Mouse (Mus musculus): Measurements from ENCODE around the gene Pcp4l1. TPM values are rescaled to one million over a fixed set of nuclear protein-coding genes. Genes with fewer than 3 reads are reported as not detected.

Pcp4l1 gene
- polyA plus RNA-seq, 1 experiment from 2014 or later: 5.1 TPM

GRCm38 (mm10) chr1:171204249-171204644, 8.2 kb upstream of the Pcp4l1 start:
- Histone ChIP-seq H3K4me1 (ENCODE audit: insufficient read depth, low read length) (no peaks in the 10 kb centered on the region), H3K9me3 (ENCODE audit: low read length) (no peaks in the 10 kb centered on the region), H3K27me3 (ENCODE audit: insufficient read depth, low read length) (no peaks in the 10 kb centered on the region), H3K36me3 (ENCODE audit: insufficient read depth, low read length) (no peaks in the 10 kb centered on the region), H3K27ac (ENCODE audit: low read length) (no peak overlapping the region), H3K4me3 (ENCODE audit: low read length) (no peak overlapping the region), H3K4me2 (replicated peaks; ENCODE audit: low read depth, low read length) (no peak overlapping the region), H3K9ac (replicated peaks; ENCODE audit: low read length) (no peak overlapping the region)
- WGBS: 55% methylated on average over 7 of the region's 7 CpGs
- no peak for ATAC-seq (ENCODE audit: low FRiP score, low TSS enrichment)

- Histone ChIP-seq H3K27me3 (ENCODE audit: insufficient read depth, low read length) (no peaks in the 10 kb centered on the region), H3K4me2 (replicated peaks; ENCODE audit: low read depth, low read length) (no peak overlapping the region), H3K27ac (ENCODE audit: low read length) (no peak overlapping the region), H3K9ac (replicated peaks; ENCODE audit: low read length) (no peak overlapping the region), H3K36me3 (ENCODE audit: insufficient read depth, low read length) (no peaks in the 10 kb centered on the region), H3K4me1 (ENCODE audit: insufficient read depth, low read length) (no peaks in the 10 kb centered on the region), H3K9me3 (ENCODE audit: low read length) (no peaks in the 10 kb centered on the region), H3K4me3 (ENCODE audit: low read length) (no peak overlapping the region)
- ATAC-seq (ENCODE audit: low FRiP score, low TSS enrichment): no peak
- WGBS: 58% methylated on average over 11 of the region's 11 CpGs
These were observed 7.6 kb upstream of the Pcp4l1 start for GRCm38 (mm10) chr1:171203471-171204248.

GRCm38 (mm10) chr1:171200769-171201168, 4.7 kb upstream of the Pcp4l1 start:
- H3K4me1 ChIP-seq (ENCODE audit: insufficient read depth, low read length): peaks cover 6% of the 10 kb centered on the region
- H3K27me3 ChIP-seq (ENCODE audit: insufficient read depth, low read length): peaks cover 16% of the 10 kb centered on the region
- H3K4me3 ChIP-seq (ENCODE audit: low read length): no peak overlapping the region
- no peaks in the 10 kb centered on the region for H3K9me3 ChIP-seq (ENCODE audit: low read length)
- no peak for ATAC-seq (ENCODE audit: low FRiP score, low TSS enrichment)
- no peak overlapping the region for H3K27ac ChIP-seq (ENCODE audit: low read length)
- H3K9ac ChIP-seq (replicated peaks; ENCODE audit: low read length): no peak overlapping the region
- no peak overlapping the region for H3K4me2 ChIP-seq (replicated peaks; ENCODE audit: low read depth, low read length)
- no peaks in the 10 kb centered on the region for H3K36me3 ChIP-seq (ENCODE audit: insufficient read depth, low read length)
- 95% methylated on average over 1 of the region's 1 CpGs for WGBS

- H3K9me3 ChIP-seq (ENCODE audit: low read length): no peaks in the 10 kb centered on the region
These were observed 3.5 kb upstream of the Pcp4l1 start for GRCm38 (mm10) chr1:171199532-171199931.

GRCm38 (mm10) chr1:171195046-171195822, 834 bp downstream of the Pcp4l1 start:
- Histone ChIP-seq H3K27ac (ENCODE audit: low read length) (no peak overlapping the region), H3K27me3 (ENCODE audit: insufficient read depth, low read length) (peaks cover 41% of the 10 kb centered on the region), H3K36me3 (ENCODE audit: insufficient read depth, low read length) (no peaks in the 10 kb centered on the region), H3K9ac (replicated peaks; ENCODE audit: low read length) (no peak overlapping the region), H3K4me2 (replicated peaks; ENCODE audit: low read depth, low read length) (peak overlapping the region; percentile 80), H3K4me3 (ENCODE audit: low read length) (peak overlapping the region; percentile 49), H3K4me1 (ENCODE audit: insufficient read depth, low read length) (peaks cover 23% of the 10 kb centered on the region), H3K9me3 (ENCODE audit: low read length) (no peaks in the 10 kb centered on the region)
- whole genome bisulfite sequencing: 7% methylated on average over 20 of the region's 20 CpGs
- ATAC-seq (ENCODE audit: low FRiP score, low TSS enrichment): no peak; the same call in 1 of the 2 replicates

More at GRCm38 (mm10) chr1:171199532-171199931, 3.5 kb upstream of the Pcp4l1 start:
- Histone ChIP-seq H3K9ac (replicated peaks; ENCODE audit: low read length) (no peak overlapping the region), H3K27me3 (ENCODE audit: insufficient read depth, low read length) (peaks cover 28% of the 10 kb centered on the region), H3K4me2 (replicated peaks; ENCODE audit: low read depth, low read length) (no peak overlapping the region), H3K4me1 (ENCODE audit: insufficient read depth, low read length) (peaks cover 13% of the 10 kb centered on the region), H3K4me3 (ENCODE audit: low read length) (no peak overlapping the region), H3K36me3 (ENCODE audit: insufficient read depth, low read length) (no peaks in the 10 kb centered on the region), H3K27ac (ENCODE audit: low read length) (no peak overlapping the region)
- no peak for ATAC-seq (ENCODE audit: low FRiP score, low TSS enrichment)
- 53% methylated on average over 1 of the region's 1 CpGs for WGBS

GRCm38 (mm10) chr1:171193911-171194830, 1.9 kb downstream of the Pcp4l1 start:
- Histone ChIP-seq H3K4me1 (ENCODE audit: insufficient read depth, low read length) (peaks cover 29% of the 10 kb centered on the region), H3K9me3 (ENCODE audit: low read length) (no peaks in the 10 kb centered on the region), H3K4me2 (replicated peaks; ENCODE audit: low read depth, low read length) (no peak overlapping the region), H3K36me3 (ENCODE audit: insufficient read depth, low read length) (no peaks in the 10 kb centered on the region), H3K27ac (ENCODE audit: low read length) (no peak overlapping the region), H3K9ac (replicated peaks; ENCODE audit: low read length) (no peak overlapping the region), H3K27me3 (ENCODE audit: insufficient read depth, low read length) (peaks cover 41% of the 10 kb centered on the region), H3K4me3 (ENCODE audit: low read length) (no peak overlapping the region)
- no peak for ATAC-seq (ENCODE audit: low FRiP score, low TSS enrichment)
- 31% methylated on average over 11 of the region's 11 CpGs for WGBS

- Histone ChIP-seq H3K4me1 (ENCODE audit: insufficient read depth, low read length) (peaks cover 33% of the 10 kb centered on the region), H3K27me3 (ENCODE audit: insufficient read depth, low read length) (peaks cover 41% of the 10 kb centered on the region), H3K36me3 (ENCODE audit: insufficient read depth, low read length) (no peaks in the 10 kb centered on the region), H3K9me3 (ENCODE audit: low read length) (no peaks in the 10 kb centered on the region), H3K9ac (replicated peaks; ENCODE audit: low read length) (0 out of 2 replicates have a peak overlapping the region, but pooled peaks have one; percentile 24), H3K4me2 (replicated peaks; ENCODE audit: low read depth, low read length) (peak overlapping the region; percentile 51), H3K4me3 (ENCODE audit: low read length) (peak overlapping the region; percentile 29), H3K27ac (ENCODE audit: low read length) (no peak overlapping the region)
- 4% methylated on average over 18 of the region's 18 CpGs for WGBS
- ATAC-seq (ENCODE audit: low FRiP score, low TSS enrichment): no peak
These were observed 2.8 kb downstream of the Pcp4l1 start for GRCm38 (mm10) chr1:171193093-171193840.

- Histone ChIP-seq H3K27me3 (ENCODE audit: insufficient read depth, low read length) (peaks cover 38% of the 10 kb centered on the region), H3K36me3 (ENCODE audit: insufficient read depth, low read length) (no peaks in the 10 kb centered on the region), H3K4me3 (ENCODE audit: low read length) (no peak overlapping the region), H3K4me1 (ENCODE audit: insufficient read depth, low read length) (peaks cover 33% of the 10 kb centered on the region), H3K9me3 (ENCODE audit: low read length) (no peaks in the 10 kb centered on the region), H3K4me2 (replicated peaks; ENCODE audit: low read depth, low read length) (no peak overlapping the region), H3K27ac (ENCODE audit: low read length) (no peak overlapping the region), H3K9ac (replicated peaks; ENCODE audit: low read length) (no peak overlapping the region)
- WGBS: 45% methylated on average over 10 of the region's 10 CpGs
- no peak for ATAC-seq (ENCODE audit: low FRiP score, low TSS enrichment)
These were observed 3.8 kb downstream of the Pcp4l1 start for GRCm38 (mm10) chr1:171192283-171192682.

GRCm38 (mm10) chr1:171190832-171191231, 5.2 kb downstream of the Pcp4l1 start:
- H3K4me3 ChIP-seq (ENCODE audit: low read length): no peak overlapping the region
- no peaks in the 10 kb centered on the region for H3K9me3 ChIP-seq (ENCODE audit: low read length)
- peaks cover 26% of the 10 kb centered on the region for H3K27me3 ChIP-seq (ENCODE audit: insufficient read depth, low read length)
- no peak overlapping the region for H3K27ac ChIP-seq (ENCODE audit: low read length)
- H3K9ac ChIP-seq (replicated peaks; ENCODE audit: low read length): no peak overlapping the region
- no peak for ATAC-seq (ENCODE audit: low FRiP score, low TSS enrichment)
- H3K4me2 ChIP-seq (replicated peaks; ENCODE audit: low read depth, low read length): no peak overlapping the region
- 94% methylated on average over 9 of the region's 9 CpGs for WGBS
- H3K36me3 ChIP-seq (ENCODE audit: insufficient read depth, low read length): no peaks in the 10 kb centered on the region
- peaks cover 29% of the 10 kb centered on the region for H3K4me1 ChIP-seq (ENCODE audit: insufficient read depth, low read length)

All from kidney, embryonic 16.5 days (tissue).